In the genomic region with DNA sequence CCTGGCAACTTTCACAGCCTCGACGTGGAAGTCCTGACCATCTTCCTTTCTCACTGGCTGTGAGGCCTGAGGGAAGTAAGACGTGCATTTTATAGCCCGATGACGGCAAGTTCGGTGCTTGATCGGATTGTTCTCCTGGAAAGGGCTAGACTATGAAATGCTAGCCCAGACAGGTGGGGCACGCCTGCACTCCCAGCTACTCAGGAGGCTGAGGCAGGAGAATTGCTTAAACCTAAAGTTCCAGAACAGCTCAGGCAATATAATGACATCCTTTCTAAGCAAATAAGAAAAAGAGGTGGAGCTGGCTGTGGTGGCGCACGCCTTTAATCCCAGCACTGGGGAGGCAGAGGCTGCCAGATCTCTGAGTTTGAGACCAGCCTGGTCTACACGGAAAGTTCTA, we compare ENCODE assay signal across 34 mouse cellular contexts. TPM values are rescaled to one million over a fixed set of nuclear protein-coding genes. Genes with fewer than 3 reads are reported as not detected.
DNase-seq lines count a peak whose midpoint lies in the region; ATAC-seq and TF ChIP-seq lines count a peak whose summit lies in the region.
"Had no signal": no experiment of that assay in that cellular context is flagged by ENCODE, and none has a peak within 500 bp of the region (broad histone marks: within the 10 kb centered on the region; RNA-seq: fewer than 3 reads in every experiment).

No protein-coding gene starts in this region.

- H3K27me3 ChIP-seq in liver, adult 2 months (ENCODE audit: control insufficient read depth, insufficient read depth, low read length), result no peaks in the 10 kb centered on the region
- H3K27me3 ChIP-seq: CH12.LX had no signal

- H3K9ac ChIP-seq in liver, adult 2 months (ENCODE audit: low read depth, low read length), result no peak overlapping the region
- H3K9ac ChIP-seq: embryonic facial prominence, embryonic 12.5 days; embryonic facial prominence, embryonic 15.5 days; forebrain, postnatal 0 days; hindbrain, embryonic 14.5 days had no signal

- H3K79me2 ChIP-seq in liver, adult 2 months (ENCODE audit: control insufficient read depth, insufficient read depth, low read length), result no peaks in the 10 kb centered on the region

- DNase-seq in liver, adult 2 months (ENCODE audit: extremely low read depth, low read depth, low spot score), result peak; percentile 21
- DNase-seq in liver (no peak), 416B (ENCODE audit: low read depth) (peak; percentile 87)
- DNase-seq: adrenal gland, adult 8-10 months; adrenal gland, postnatal 25 days; cerebellum, adult 18-20 months; cerebellum, postnatal 10 days; cerebellum, postnatal 36 days; forebrain, postnatal 0 days; gastrocnemius, adult 2 months; gastrocnemius, postnatal 14 days; heart, adult 2 months; kidney, adult 18-20 months had no signal

- peak; percentile 77 for ATAC-seq in common myeloid progenitor, adult 5-6 weeks (replicated peaks; ENCODE audit: low read depth, poor library complexity, severe bottlenecking)
- ATAC-seq in megakaryocyte-erythroid progenitor cell, adult 5-6 weeks (replicated peaks; ENCODE audit: low FRiP score, low TSS enrichment, poor library complexity, severe bottlenecking), result peak; percentile 68; the same call in 1 of the 2 replicates
- ATAC-seq in activated CD4-positive, CD25-positive, alpha-beta regulatory T cell, adult 4 months, result no peak
- no peak for ATAC-seq in CD4-positive, CD25-positive, alpha-beta regulatory T cell, adult 4 months
- ATAC-seq: forebrain, embryonic 14.5 days; forebrain, postnatal 0 days; hindbrain, postnatal 0 days; inflammation-experienced regulatory T-cells, adult 6 months; intestine, embryonic 16.5 days had no signal

- 95% methylated on average over 11 of the region's 11 CpGs for WGBS in liver, adult 2 months

- H3K27ac ChIP-seq in liver, adult 2 months (replicated peaks; ENCODE audit: insufficient read depth, low read depth, low read length), result no peak overlapping the region
- H3K27ac ChIP-seq: embryonic facial prominence, embryonic 12.5 days; embryonic facial prominence, embryonic 15.5 days; gastrocnemius, adult 2 months; heart, adult 2 months; heart, embryonic 10.5 days; hindbrain, embryonic 10.5 days; hindbrain, embryonic 14.5 days; hindbrain, postnatal 0 days had no signal

- H3K4me1 ChIP-seq in liver, adult 2 months (ENCODE audit: control insufficient read depth, insufficient read depth, low read length), result no peaks in the 10 kb centered on the region
- H3K4me1 ChIP-seq: embryonic facial prominence, embryonic 12.5 days had no signal

- no peak for TF ChIP-seq CTCF in liver, adult 2 months (IDR thresholded peaks at IDR 0.05; ENCODE audit: low read depth, low read length)

- H3K4me3 ChIP-seq in liver, adult 2 months (ENCODE audit: insufficient read depth, low read depth, low read length), result no peak overlapping the region
- H3K4me3 ChIP-seq: embryonic facial prominence, embryonic 12.5 days; embryonic facial prominence, embryonic 15.5 days; gastrocnemius, adult 2 months; heart, adult 2 months; heart, embryonic 10.5 days; hindbrain, embryonic 10.5 days had no signal

- TF ChIP-seq POLR2A in liver, adult 2 months (IDR thresholded peaks at IDR 0.05; ENCODE audit: extremely low read depth, insufficient read depth, low read length), result no peak

- H3K36me3 ChIP-seq in liver, adult 2 months (ENCODE audit: control insufficient read depth, insufficient read depth, low read length), result no peaks in the 10 kb centered on the region
- H3K36me3 ChIP-seq: embryonic facial prominence, embryonic 12.5 days; embryonic facial prominence, embryonic 15.5 days; G1E; heart, embryonic 10.5 days; hindbrain, embryonic 10.5 days had no signal

RNA-seq across cellular contexts. Expression of gene Izumo1, which starts 1.9 kb away (rescaled TPM):
- 0.09 TPM in 1 of 2 replicates, not detected in the other for total RNA-seq in liver, adult 2 months (2014; rRNA removed)
- 0.04 and 0.13 TPM in 2 replicates for polyA plus RNA-seq in liver, adult 2 months (2012; rRNA removed)
- total RNA-seq in common myeloid progenitor, adult 5-6 weeks (2017), result 1.0 TPM in 1 of 2 replicates, not detected in the other
- not detected in 2 replicates for total RNA-seq in megakaryocyte-erythroid progenitor cell, adult 5-6 weeks (2014; fragmentation: Nextera tagmentation)
- not detected in 2 replicates for total RNA-seq in megakaryocyte-erythroid progenitor cell, adult 5-6 weeks (2017)
- not detected for polyA plus RNA-seq in activated CD4-positive, CD25-positive, alpha-beta regulatory T cell, adult 4 months (2017; shearing (Covaris generic))
- polyA plus RNA-seq in CD4-positive, CD25-positive, alpha-beta regulatory T cell, adult 4 months (2017; shearing (Covaris generic)), result not detected
- polyA plus RNA-seq: forebrain, embryonic 11.5 days; forebrain, embryonic 14.5 days; forebrain, postnatal 0 days; hindbrain, embryonic 10.5 days; hindbrain, embryonic 14.5 days; inflammation-experienced regulatory T-cells, adult 6 months had no signal

RNA-seq across cellular contexts. Expression of gene Rasip1, which starts 3.8 kb away (rescaled TPM):
- total RNA-seq in liver, adult 2 months (2014; rRNA removed), result 2.3 and 4.3 TPM in 2 replicates
- 3.6 and 5.1 TPM in 2 replicates for polyA plus RNA-seq in liver, adult 2 months (2012; rRNA removed)
- not detected in 2 replicates for total RNA-seq in common myeloid progenitor, adult 5-6 weeks (2017)
- total RNA-seq in megakaryocyte-erythroid progenitor cell, adult 5-6 weeks (2014; fragmentation: Nextera tagmentation), result not detected in 2 replicates
- total RNA-seq in megakaryocyte-erythroid progenitor cell, adult 5-6 weeks (2017), result not detected in 2 replicates
- polyA plus RNA-seq in activated CD4-positive, CD25-positive, alpha-beta regulatory T cell, adult 4 months (2017; shearing (Covaris generic)), result under 1 TPM in 1 of 2 experiments, not detected in 1; 0.50 TPM
- polyA plus RNA-seq in CD4-positive, CD25-positive, alpha-beta regulatory T cell, adult 4 months (2017; shearing (Covaris generic)), result under 1 TPM in 1 of 2 experiments, not detected in 1; 0.20 TPM

RNA-seq across cellular contexts. Expression of gene Fut1, which starts 6.4 kb away (rescaled TPM):
- not detected in 2 replicates for total RNA-seq in liver, adult 2 months (2014; rRNA removed)
- 0.15 and 0.21 TPM in 2 replicates for polyA plus RNA-seq in liver, adult 2 months (2012; rRNA removed)
- total RNA-seq in common myeloid progenitor, adult 5-6 weeks (2017), result not detected in 2 replicates
- not detected in 2 replicates for total RNA-seq in megakaryocyte-erythroid progenitor cell, adult 5-6 weeks (2014; fragmentation: Nextera tagmentation)
- total RNA-seq in megakaryocyte-erythroid progenitor cell, adult 5-6 weeks (2017), result not detected in 2 replicates
- not detected for polyA plus RNA-seq in activated CD4-positive, CD25-positive, alpha-beta regulatory T cell, adult 4 months (2017; shearing (Covaris generic))
- not detected for polyA plus RNA-seq in CD4-positive, CD25-positive, alpha-beta regulatory T cell, adult 4 months (2017; shearing (Covaris generic))
- total RNA-seq: adrenal gland, adult 8-10 months; adrenal gland, postnatal 25 days; gastrocnemius, adult 2 months; gastrocnemius, postnatal 4 days; heart, adult 2 months; heart, postnatal 25 days; hindbrain, postnatal 0 days had no signal
- polyA plus RNA-seq: forebrain, embryonic 11.5 days; forebrain, embryonic 14.5 days; forebrain, postnatal 0 days; G1E; heart, embryonic 10.5 days; heart, postnatal 0 days; hindbrain, embryonic 10.5 days; hindbrain, embryonic 14.5 days; hindbrain, postnatal 0 days; inflammation-experienced regulatory T-cells, adult 6 months had no signal

RNA-seq across cellular contexts. Expression of gene Fgf21, which starts 8.2 kb away (rescaled TPM):
- total RNA-seq in liver, adult 2 months (2014; rRNA removed), result 0.94 and 1.0 TPM in 2 replicates
- 3.7 and 4.3 TPM in 2 replicates for polyA plus RNA-seq in liver, adult 2 months (2012; rRNA removed)
- not detected in 2 replicates for total RNA-seq in common myeloid progenitor, adult 5-6 weeks (2017)
- total RNA-seq in megakaryocyte-erythroid progenitor cell, adult 5-6 weeks (2014; fragmentation: Nextera tagmentation), result not detected in 2 replicates
- total RNA-seq in megakaryocyte-erythroid progenitor cell, adult 5-6 weeks (2017), result not detected in 2 replicates
- not detected for polyA plus RNA-seq in activated CD4-positive, CD25-positive, alpha-beta regulatory T cell, adult 4 months (2017; shearing (Covaris generic))
- not detected for polyA plus RNA-seq in CD4-positive, CD25-positive, alpha-beta regulatory T cell, adult 4 months (2017; shearing (Covaris generic))
- total RNA-seq: adrenal gland, adult 8-10 months; adrenal gland, postnatal 25 days; forebrain, postnatal 0 days; gastrocnemius, adult 2 months; gastrocnemius, postnatal 14 days; gastrocnemius, postnatal 4 days; heart, adult 2 months; heart, postnatal 25 days; hindbrain, postnatal 0 days had no signal
- polyA plus RNA-seq: forebrain, embryonic 11.5 days; forebrain, embryonic 14.5 days; forebrain, postnatal 0 days; frontal cortex, adult 2 months; G1E; heart, adult 2 months; heart, embryonic 10.5 days; heart, embryonic 14.5 days; heart, postnatal 0 days; hindbrain, embryonic 10.5 days; hindbrain, embryonic 14.5 days; hindbrain, postnatal 0 days; inflammation-experienced regulatory T-cells, adult 6 months had no signal

RNA-seq across cellular contexts. Expression of gene Mamstr, which starts 16.3 kb away (rescaled TPM):
- total RNA-seq in liver, adult 2 months (2014; rRNA removed), result 0.07 and 0.09 TPM in 2 replicates
- polyA plus RNA-seq in liver, adult 2 months (2012; rRNA removed), result 0.10 and 0.19 TPM in 2 replicates
- under 0.01 TPM in 1 of 2 replicates, not detected in the other for total RNA-seq in common myeloid progenitor, adult 5-6 weeks (2017)
- total RNA-seq in megakaryocyte-erythroid progenitor cell, adult 5-6 weeks (2014; fragmentation: Nextera tagmentation), result not detected in 2 replicates
- not detected in 2 replicates for total RNA-seq in megakaryocyte-erythroid progenitor cell, adult 5-6 weeks (2017)
- polyA plus RNA-seq in activated CD4-positive, CD25-positive, alpha-beta regulatory T cell, adult 4 months (2017; shearing (Covaris generic)), result not detected
- under 1 TPM; 0.32 to 0.40 TPM for polyA plus RNA-seq in CD4-positive, CD25-positive, alpha-beta regulatory T cell, adult 4 months (2017; shearing (Covaris generic))
- total RNA-seq: G1E had no signal
- polyA plus RNA-seq: G1E; inflammation-experienced regulatory T-cells, adult 6 months had no signal

Comparison
In these comparisons a context has a peak if more than half of its experiments do, and no peak if none do; other contexts are left out.
1. ATAC-seq: peak in common myeloid progenitor, adult 5-6 weeks (single experiment) and megakaryocyte-erythroid progenitor cell, adult 5-6 weeks (single experiment); none in activated CD4-positive, CD25-positive, alpha-beta regulatory T cell, adult 4 months (single experiment) and CD4-positive, CD25-positive, alpha-beta regulatory T cell, adult 4 months (single experiment).